9 mouse cellular contexts compared by ENCODE assay signal in the genomic region with DNA sequence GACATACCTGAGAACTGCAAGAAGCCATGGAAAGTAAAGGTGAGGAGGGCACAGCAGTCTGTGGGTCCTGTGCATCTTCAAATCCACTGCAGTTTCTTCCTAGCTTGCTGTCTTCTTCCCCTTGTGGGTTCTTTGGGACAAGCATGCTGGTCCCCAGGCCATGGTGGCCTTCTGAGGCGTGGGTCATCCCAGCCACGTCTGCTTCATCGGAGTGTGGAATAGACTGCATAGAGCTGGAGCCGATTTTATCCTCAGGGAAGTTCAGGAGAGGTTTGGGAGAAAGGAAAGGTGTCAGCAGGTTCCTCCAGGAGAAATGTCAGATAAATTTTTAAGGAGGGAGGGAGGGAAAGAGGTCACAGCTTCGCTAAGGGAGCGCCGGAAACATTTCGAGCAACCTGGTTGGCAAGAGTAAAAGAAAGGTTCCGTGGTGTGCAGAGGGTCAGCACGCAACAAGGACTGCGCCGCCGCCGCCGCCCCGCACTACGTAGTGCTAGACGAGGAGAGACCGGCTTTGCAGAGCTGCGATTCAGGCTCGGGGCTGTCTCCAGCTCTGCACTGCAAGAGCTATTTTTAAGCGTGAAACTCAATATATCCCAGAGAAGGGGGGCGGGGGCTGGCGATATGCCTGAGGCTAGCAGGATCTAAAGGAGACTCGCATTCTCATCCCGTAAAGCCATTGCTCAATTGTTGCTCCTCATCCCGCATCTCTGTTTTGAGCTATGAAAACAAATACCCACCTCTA. TPM values are rescaled to one million over a fixed set of nuclear protein-coding genes. Genes with fewer than 3 reads are reported as not detected.
DNase-seq lines count a peak whose midpoint lies in the region; ATAC-seq and TF ChIP-seq lines count a peak whose summit lies in the region.
"Had no signal": no experiment of that assay in that cellular context is flagged by ENCODE, and none has a peak within 500 bp of the region (broad histone marks: within the 10 kb centered on the region; RNA-seq: fewer than 3 reads in every experiment).

Pla2g4e (minus strand) TSS at position 657 of the 742 bp plus-strand sequence.

- H3K4me1 ChIP-seq in cerebellum, adult 2 months (ENCODE audit: control insufficient read depth, insufficient read depth, low read length), result peaks cover 10% of the 10 kb centered on the region
- H3K4me1 ChIP-seq in forebrain, embryonic 16.5 days (replicated peaks; ENCODE audit: control insufficient read depth, insufficient read depth, low read length), result peaks cover 7% of the 10 kb centered on the region
- no peaks in the 10 kb centered on the region for H3K4me1 ChIP-seq in hindbrain, embryonic 12.5 days
- no peaks in the 10 kb centered on the region for H3K4me1 ChIP-seq in liver, embryonic 12.5 days

- H3K36me3 ChIP-seq in forebrain, embryonic 16.5 days (ENCODE audit: control insufficient read depth, insufficient read depth), result no peaks in the 10 kb centered on the region
- no peaks in the 10 kb centered on the region for H3K36me3 ChIP-seq in hindbrain, embryonic 12.5 days
- H3K36me3 ChIP-seq in liver, embryonic 12.5 days, result no peaks in the 10 kb centered on the region

- H3K9me3 ChIP-seq in forebrain, embryonic 16.5 days (ENCODE audit: control insufficient read depth, low read length), result no peaks in the 10 kb centered on the region
- no peaks in the 10 kb centered on the region for H3K9me3 ChIP-seq in hindbrain, embryonic 12.5 days (replicated peaks)
- no peaks in the 10 kb centered on the region for H3K9me3 ChIP-seq in liver, embryonic 12.5 days (replicated peaks)

- H3K4me3 ChIP-seq in cerebellum, adult 2 months (replicated peaks; ENCODE audit: insufficient read depth, low read depth, low read length), result peak within 1 kb of the TSS; percentile 70
- H3K4me3 ChIP-seq in forebrain, embryonic 16.5 days (replicated peaks; ENCODE audit: low read length), result peak within 1 kb of the TSS; percentile 53
- H3K4me3 ChIP-seq in hindbrain, embryonic 12.5 days, result peak within 1 kb of the TSS; percentile 30
- H3K4me3 ChIP-seq in liver, embryonic 12.5 days, result peak within 1 kb of the TSS; percentile 16; the same call in 1 of the 2 replicates

- H3K4me2 ChIP-seq in forebrain, embryonic 16.5 days (ENCODE audit: low read length), result peak within 1 kb of the TSS; percentile 73
- H3K4me2 ChIP-seq in hindbrain, embryonic 12.5 days (replicated peaks), result peak within 1 kb of the TSS; percentile 52
- H3K4me2 ChIP-seq in liver, embryonic 12.5 days, result peak within 1 kb of the TSS; percentile 40

- intact Hi-C loops in heart, postnatal 25 days (cut with DNase I), result no loop called here

- peak within 1 kb of the TSS; percentile 58 for H3K9ac ChIP-seq in forebrain, embryonic 16.5 days (replicated peaks; ENCODE audit: low read depth, low read length)
- H3K9ac ChIP-seq in hindbrain, embryonic 12.5 days, result 0 out of 2 replicates have a peak within 1 kb of the TSS, but pooled peaks have one; percentile 0
- H3K9ac ChIP-seq in liver, embryonic 12.5 days, result no peak within 1 kb of the TSS

- WGBS in cerebellum, adult 2 months, result under 1% methylated on average over 27 of the region's 27 CpGs
- WGBS in forebrain, embryonic 16.5 days, result 4% methylated on average over 27 of the region's 27 CpGs
- 5% methylated on average over 27 of the region's 27 CpGs for WGBS in hindbrain, embryonic 12.5 days
- WGBS in liver, embryonic 12.5 days (ENCODE audit: insufficient replicate concordance), result 9% methylated on average over 27 of the region's 27 CpGs

- TF ChIP-seq CTCF in cerebellum, adult 2 months (IDR thresholded peaks at IDR 0.05; ENCODE audit: borderline replicate concordance, insufficient read depth, low read depth, low read length), result no peak

- no peaks in the 10 kb centered on the region for H3K27me3 ChIP-seq in cerebellum, adult 2 months (ENCODE audit: control insufficient read depth, insufficient read depth, low read length)
- no peaks in the 10 kb centered on the region for H3K27me3 ChIP-seq in forebrain, embryonic 16.5 days (replicated peaks; ENCODE audit: control insufficient read depth, insufficient read depth, low read length)
- H3K27me3 ChIP-seq in hindbrain, embryonic 12.5 days, result peaks cover 14% of the 10 kb centered on the region; the same call in 1 of the 2 replicates
- peaks cover 55% of the 10 kb centered on the region for H3K27me3 ChIP-seq in liver, embryonic 12.5 days (replicated peaks)

- peak; percentile 91 for ATAC-seq in forebrain, embryonic 16.5 days
- peak; percentile 73 for ATAC-seq in hindbrain, embryonic 12.5 days (ENCODE audit: low FRiP score)
- no peak for ATAC-seq in liver, embryonic 12.5 days

- DNase-seq in heart, adult 18-20 months, result peak; percentile 41 to 44
- no peak for DNase-seq in heart, postnatal 25 days (ENCODE audit: low spot score)
- DNase-seq in cerebellum, adult 2 months, result peak; percentile 66 to 69
- DNase-seq in right cerebral cortex, postnatal 25 days, result peak; percentile 43
- DNase-seq in spleen, adult 18-20 months, result no peak

- TF ChIP-seq POLR2A in cerebellum, adult 2 months (IDR thresholded peaks at IDR 0.05; ENCODE audit: borderline replicate concordance, insufficient read depth, low read length), result peak; percentile 40; the same call in 1 of the 2 replicates

- peak within 1 kb of the TSS; percentile 63 for H3K27ac ChIP-seq in cerebellum, adult 2 months (ENCODE audit: insufficient read depth, low read length)
- peak within 1 kb of the TSS; percentile 20 for H3K27ac ChIP-seq in forebrain, embryonic 16.5 days (ENCODE audit: low read length)
- no peak within 1 kb of the TSS for H3K27ac ChIP-seq in hindbrain, embryonic 12.5 days
- no peak within 1 kb of the TSS for H3K27ac ChIP-seq in liver, embryonic 12.5 days

RNA-seq across cellular contexts. Expression of gene Pla2g4e, which starts in this region (rescaled TPM):
- 1 to 10 TPM; 2.9 to 3.4 TPM for total RNA-seq in heart, adult 18-20 months (2021)
- 1 to 10 TPM; 3.6 to 4.0 TPM for total RNA-seq in heart, postnatal 25 days (2021)
- polyA plus RNA-seq in cerebellum, adult 2 months (2012; rRNA removed), result 9.5 and 9.7 TPM in 2 replicates
- 2.6 and 3.4 TPM in 2 replicates for polyA plus RNA-seq in forebrain, embryonic 16.5 days (2015; fragmentation: Nextera tagmentation; extraction: Ambion mirVana)
- polyA plus RNA-seq in hindbrain, embryonic 12.5 days (2016; fragmentation: Nextera tagmentation; extraction: Ambion mirVana), result 0.14 and 0.35 TPM in 2 replicates
- polyA plus RNA-seq in liver, embryonic 12.5 days (2016; fragmentation: Nextera tagmentation; extraction: Ambion mirVana), result not detected in 2 replicates
- polyA plus RNA-seq: C2C12 had no signal

Comparison
In these comparisons a context has a peak if more than half of its experiments do, and no peak if none do; other contexts are left out.
1. DNase-seq: peak in heart, adult 18-20 months (2 of 2), cerebellum, adult 2 months (2 of 2) and right cerebral cortex, postnatal 25 days (single experiment); none in heart, postnatal 25 days (single experiment) and spleen, adult 18-20 months (0 of 2).
2. Peak in ATAC-seq, H3K4me3 ChIP-seq, H3K9ac ChIP-seq and H3K4me2 ChIP-seq in hindbrain, embryonic 12.5 days; RNA of the gene not detected or under 1 TPM.
3. H3K27ac ChIP-seq: peak in cerebellum, adult 2 months (single experiment) and forebrain, embryonic 16.5 days (single experiment); none in hindbrain, embryonic 12.5 days (single experiment) and liver, embryonic 12.5 days (single experiment).
4. H3K4me3 ChIP-seq: peak in every context shown above with its lines; median percentile 70 in cerebellum, adult 2 months; 53 in forebrain, embryonic 16.5 days; 30 in hindbrain, embryonic 12.5 days; 16 in liver, embryonic 12.5 days.
5. Peak in every context shown above with its lines, with median percentiles within 50 percentile points of each other: H3K4me2 ChIP-seq.